Mouse (Mus musculus): ENCODE measurements around the gene Zmiz1. TPM values are rescaled to one million over a fixed set of nuclear protein-coding genes. Genes with fewer than 3 reads are reported as not detected.

Zmiz1 gene
- polyA plus RNA-seq, 1 experiment from 2014 or later: 22.4 TPM

GRCm38 (mm10) chr14:25616009-25616723 is 157.2 kb downstream of the Zmiz1 start:
- no peak overlapping the region for H3K4me3 ChIP-seq (ENCODE audit: low read length)
- H3K36me3 ChIP-seq (ENCODE audit: control insufficient read depth, insufficient read depth, low read length): no peaks in the 10 kb centered on the region; the same call in 1 of the 2 replicates
- no peak overlapping the region for H3K9ac ChIP-seq (ENCODE audit: low read length)
- peaks cover 15% of the 10 kb centered on the region for H3K4me1 ChIP-seq (replicated peaks; ENCODE audit: control insufficient read depth, insufficient read depth, low read length)
- WGBS: 72% methylated on average over 15 of the region's 15 CpGs
- H3K27ac ChIP-seq (ENCODE audit: low read length): no peak overlapping the region
- no peak overlapping the region for H3K4me2 ChIP-seq (ENCODE audit: low read depth, low read length)
- no peak for ATAC-seq (ENCODE audit: low read depth)
- H3K27me3 ChIP-seq (ENCODE audit: control insufficient read depth, insufficient read depth, low read depth, low read length): no peaks in the 10 kb centered on the region
- H3K9me3 ChIP-seq (ENCODE audit: control insufficient read depth, low read length): no peaks in the 10 kb centered on the region

- H3K4me2 ChIP-seq (ENCODE audit: low read depth, low read length): no peak overlapping the region
- no peaks in the 10 kb centered on the region; the same call in 1 of the 2 replicates for H3K36me3 ChIP-seq (ENCODE audit: control insufficient read depth, insufficient read depth, low read length)
- no peak for ATAC-seq (ENCODE audit: low read depth)
- no peaks in the 10 kb centered on the region for H3K27me3 ChIP-seq (ENCODE audit: control insufficient read depth, insufficient read depth, low read depth, low read length)
- H3K27ac ChIP-seq (ENCODE audit: low read length): no peak overlapping the region
- 53% methylated on average over 4 of the region's 4 CpGs for WGBS
- no peak overlapping the region for H3K4me3 ChIP-seq (ENCODE audit: low read length)
- H3K9ac ChIP-seq (ENCODE audit: low read length): no peak overlapping the region
- peaks cover 5% of the 10 kb centered on the region; the same call in 1 of the 2 replicates for H3K4me1 ChIP-seq (replicated peaks; ENCODE audit: control insufficient read depth, insufficient read depth, low read length)
- no peaks in the 10 kb centered on the region for H3K9me3 ChIP-seq (ENCODE audit: control insufficient read depth, low read length)
These were observed 158.3 kb downstream of the Zmiz1 start for GRCm38 (mm10) chr14:25617264-25617663.

- Histone ChIP-seq H3K27me3 (ENCODE audit: control insufficient read depth, insufficient read depth, low read depth, low read length) (no peaks in the 10 kb centered on the region), H3K9me3 (ENCODE audit: control insufficient read depth, low read length) (no peaks in the 10 kb centered on the region), H3K9ac (ENCODE audit: low read length) (no peak overlapping the region), H3K27ac (ENCODE audit: low read length) (no peak overlapping the region), H3K4me1 (replicated peaks; ENCODE audit: control insufficient read depth, insufficient read depth, low read length) (peaks cover 14% of the 10 kb centered on the region; the same call in 1 of the 2 replicates), H3K4me3 (ENCODE audit: low read length) (no peak overlapping the region), H3K36me3 (ENCODE audit: control insufficient read depth, insufficient read depth, low read length) (no peaks in the 10 kb centered on the region; the same call in 1 of the 2 replicates), H3K4me2 (ENCODE audit: low read depth, low read length) (no peak overlapping the region)
- WGBS: 76% methylated on average over 4 of the region's 4 CpGs
- ATAC-seq (ENCODE audit: low read depth): no peak
These were observed 160.2 kb downstream of the Zmiz1 start for GRCm38 (mm10) chr14:25619066-25619762.

GRCm38 (mm10) chr14:25620766-25621165 is 161.8 kb downstream of the Zmiz1 start:
- WGBS: 41% methylated on average over 4 of the region's 4 CpGs
- H3K27me3 ChIP-seq (ENCODE audit: control insufficient read depth, insufficient read depth, low read depth, low read length): no peaks in the 10 kb centered on the region
- no peak overlapping the region for H3K9ac ChIP-seq (ENCODE audit: low read length)
- no peak overlapping the region for H3K4me3 ChIP-seq (ENCODE audit: low read length)
- H3K27ac ChIP-seq (ENCODE audit: low read length): no peak overlapping the region
- no peak; the same call in 1 of the 2 replicates for ATAC-seq (ENCODE audit: low read depth)
- no peaks in the 10 kb centered on the region for H3K9me3 ChIP-seq (ENCODE audit: control insufficient read depth, low read length)
- no peak overlapping the region for H3K4me2 ChIP-seq (ENCODE audit: low read depth, low read length)
- peaks cover 18% of the 10 kb centered on the region; the same call in 1 of the 2 replicates for H3K4me1 ChIP-seq (replicated peaks; ENCODE audit: control insufficient read depth, insufficient read depth, low read length)
- H3K36me3 ChIP-seq (ENCODE audit: control insufficient read depth, insufficient read depth, low read length): no peaks in the 10 kb centered on the region; the same call in 1 of the 2 replicates

- Histone ChIP-seq H3K4me1 (replicated peaks; ENCODE audit: control insufficient read depth, insufficient read depth, low read length) (peaks cover 22% of the 10 kb centered on the region; the same call in 1 of the 2 replicates), H3K27me3 (ENCODE audit: control insufficient read depth, insufficient read depth, low read depth, low read length) (no peaks in the 10 kb centered on the region), H3K36me3 (ENCODE audit: control insufficient read depth, insufficient read depth, low read length) (no peaks in the 10 kb centered on the region; the same call in 1 of the 2 replicates), H3K4me3 (ENCODE audit: low read length) (no peak overlapping the region), H3K9ac (ENCODE audit: low read length) (no peak overlapping the region; the same call in 1 of the 2 replicates), H3K9me3 (ENCODE audit: control insufficient read depth, low read length) (no peaks in the 10 kb centered on the region), H3K4me2 (ENCODE audit: low read depth, low read length) (no peak overlapping the region), H3K27ac (ENCODE audit: low read length) (no peak overlapping the region)
- ATAC-seq (ENCODE audit: low read depth): no peak
- WGBS: 54% methylated on average over 7 of the region's 7 CpGs
These were observed 164.7 kb downstream of the Zmiz1 start for GRCm38 (mm10) chr14:25623698-25624097.

GRCm38 (mm10) chr14:25624659-25625058 is 165.7 kb downstream of the Zmiz1 start:
- no peak for ATAC-seq (ENCODE audit: low read depth)
- Histone ChIP-seq H3K4me2 (ENCODE audit: low read depth, low read length) (no peak overlapping the region), H3K27me3 (ENCODE audit: control insufficient read depth, insufficient read depth, low read depth, low read length) (no peaks in the 10 kb centered on the region), H3K4me3 (ENCODE audit: low read length) (no peak overlapping the region), H3K36me3 (ENCODE audit: control insufficient read depth, insufficient read depth, low read length) (no peaks in the 10 kb centered on the region), H3K9me3 (ENCODE audit: control insufficient read depth, low read length) (no peaks in the 10 kb centered on the region), H3K4me1 (replicated peaks; ENCODE audit: control insufficient read depth, insufficient read depth, low read length) (peaks cover 22% of the 10 kb centered on the region; the same call in 1 of the 2 replicates), H3K9ac (ENCODE audit: low read length) (no peak overlapping the region), H3K27ac (ENCODE audit: low read length) (no peak overlapping the region)
- WGBS: 64% methylated on average over 6 of the region's 6 CpGs

GRCm38 (mm10) chr14:25627599-25628255 is 168.7 kb downstream of the Zmiz1 start:
- no peaks in the 10 kb centered on the region for H3K9me3 ChIP-seq (ENCODE audit: control insufficient read depth, low read length)
- H3K4me1 ChIP-seq (replicated peaks; ENCODE audit: control insufficient read depth, insufficient read depth, low read length): peaks cover 18% of the 10 kb centered on the region; the same call in 1 of the 2 replicates
- no peak overlapping the region for H3K4me2 ChIP-seq (ENCODE audit: low read depth, low read length)
- peak; percentile 57 for ATAC-seq (ENCODE audit: low read depth)
- no peak overlapping the region for H3K4me3 ChIP-seq (ENCODE audit: low read length)
- H3K36me3 ChIP-seq (ENCODE audit: control insufficient read depth, insufficient read depth, low read length): no peaks in the 10 kb centered on the region
- H3K27me3 ChIP-seq (ENCODE audit: control insufficient read depth, insufficient read depth, low read depth, low read length): no peaks in the 10 kb centered on the region
- no peak overlapping the region for H3K9ac ChIP-seq (ENCODE audit: low read length)
- WGBS: 57% methylated on average over 3 of the region's 3 CpGs
- no peak overlapping the region for H3K27ac ChIP-seq (ENCODE audit: low read length)

- WGBS: 69% methylated on average over 5 of the region's 5 CpGs
- no peaks in the 10 kb centered on the region for H3K9me3 ChIP-seq (ENCODE audit: control insufficient read depth, low read length)
- no peak for ATAC-seq (ENCODE audit: low read depth)
- H3K27me3 ChIP-seq (ENCODE audit: control insufficient read depth, insufficient read depth, low read depth, low read length): no peaks in the 10 kb centered on the region
- no peak overlapping the region for H3K27ac ChIP-seq (ENCODE audit: low read length)
- no peak overlapping the region for H3K4me3 ChIP-seq (ENCODE audit: low read length)
- no peaks in the 10 kb centered on the region for H3K36me3 ChIP-seq (ENCODE audit: control insufficient read depth, insufficient read depth, low read length)
- H3K4me2 ChIP-seq (ENCODE audit: low read depth, low read length): no peak overlapping the region
- H3K9ac ChIP-seq (ENCODE audit: low read length): no peak overlapping the region
- H3K4me1 ChIP-seq (replicated peaks; ENCODE audit: control insufficient read depth, insufficient read depth, low read length): peaks cover 14% of the 10 kb centered on the region; the same call in 1 of the 2 replicates
These were observed 169.6 kb downstream of the Zmiz1 start for GRCm38 (mm10) chr14:25628448-25629099.

Data from lung, embryonic 16.5 days (tissue).